Mouse (Mus musculus) MEL-GATA-1-ER (cell line): ENCODE measurements around the gene Arl14.
"Not testable (repeated sequence)": the region's sequence is repeated elsewhere in the genome, so short reads cannot be mapped to it uniquely, and the experiment has no call there.

ENCODE experiments used
- DNase-seq: peaks from one replicate; pipeline ENCODE4 v3.0.0-alpha.2; 2012; ENCODE audit warnings: low read depth; ENCODE audit errors: extremely low read depth

Arl14 gene

DNA sequence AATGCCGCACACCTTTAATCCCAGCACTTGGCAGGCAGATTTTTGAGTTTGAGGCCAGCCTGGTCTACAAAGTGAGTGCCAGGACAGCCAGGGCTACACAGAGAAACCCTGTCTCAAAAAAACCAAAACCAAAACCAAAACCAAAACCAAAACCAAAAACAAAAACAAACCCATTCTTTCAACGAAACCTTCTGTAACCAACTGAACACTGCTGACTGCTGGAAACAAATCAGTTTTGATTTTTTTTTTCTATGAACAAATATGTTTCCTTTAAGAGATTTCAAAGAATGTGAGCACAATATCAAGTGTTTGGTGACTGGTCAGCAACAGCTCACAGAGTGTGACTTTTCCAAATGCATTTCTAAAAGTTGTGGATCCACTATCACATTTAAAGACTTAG is 42.1 kb downstream of the Arl14 start:
- DNase-seq = not testable (repeated sequence)

DNA sequence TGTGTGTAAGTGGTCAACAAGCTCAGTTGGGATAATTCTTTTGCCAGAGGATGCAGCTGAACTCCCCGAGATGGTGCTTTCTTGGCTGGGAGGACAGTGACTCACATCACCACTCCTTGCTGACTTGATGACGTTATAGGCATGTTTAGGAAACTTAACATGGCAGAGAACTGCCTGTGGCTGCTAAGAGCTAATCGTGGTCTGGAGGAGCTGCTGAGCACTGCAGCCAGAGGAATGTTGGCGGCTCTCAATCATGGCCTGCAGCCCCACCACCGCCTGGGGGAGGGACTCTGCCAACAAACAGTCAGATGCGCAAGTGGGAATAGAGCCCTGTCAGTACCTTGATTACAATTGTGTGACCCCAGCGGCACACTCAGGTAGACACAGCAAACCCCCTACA is 49.6 kb downstream of the Arl14 start:
- no peak for DNase-seq
